Mouse (Mus musculus): ENCODE measurements at regions not wholly inside any gene's neighbourhood (a gene's known extent, or its start where the extent isn't known, plus 50 kb on each side); places are given as distances from the start of the nearest gene placed in this dataset.

DNA sequence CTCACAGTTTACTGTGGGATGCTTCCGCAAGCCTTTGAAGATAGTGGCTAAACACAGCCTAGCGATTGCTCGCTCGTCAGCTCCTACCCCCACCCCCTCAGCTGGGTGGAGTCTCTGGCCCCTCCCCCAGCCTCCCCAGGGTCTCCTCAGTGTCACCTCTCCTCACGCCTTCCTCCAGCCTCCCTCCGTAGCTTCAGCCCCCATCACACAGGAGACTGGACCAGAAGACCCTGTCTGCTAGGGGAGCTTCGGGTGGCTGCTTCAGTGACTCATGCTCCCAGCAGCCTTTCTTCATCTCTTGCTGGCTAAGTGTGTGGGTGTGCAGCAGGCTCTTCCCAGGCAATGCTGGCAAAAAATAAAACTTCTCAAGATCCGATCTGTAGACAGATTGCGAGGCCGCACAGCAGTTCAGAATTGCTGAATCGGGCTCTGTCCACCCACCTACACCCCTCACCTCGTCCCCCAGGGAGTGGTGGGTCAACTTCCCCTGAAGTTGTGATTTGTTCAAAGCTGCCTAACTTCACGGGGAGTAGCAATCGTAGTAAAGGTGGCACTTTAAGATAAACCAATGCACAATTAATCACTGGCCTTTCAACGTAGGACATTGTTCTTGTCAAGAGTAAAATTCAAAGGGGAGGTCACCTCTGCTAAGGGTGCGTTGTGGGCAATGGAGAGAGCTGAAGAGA, 61.2 kb upstream of the Ankrd28 start:
- no peak for DNase-seq (ENCODE audit: low read depth, low spot score)

DNA sequence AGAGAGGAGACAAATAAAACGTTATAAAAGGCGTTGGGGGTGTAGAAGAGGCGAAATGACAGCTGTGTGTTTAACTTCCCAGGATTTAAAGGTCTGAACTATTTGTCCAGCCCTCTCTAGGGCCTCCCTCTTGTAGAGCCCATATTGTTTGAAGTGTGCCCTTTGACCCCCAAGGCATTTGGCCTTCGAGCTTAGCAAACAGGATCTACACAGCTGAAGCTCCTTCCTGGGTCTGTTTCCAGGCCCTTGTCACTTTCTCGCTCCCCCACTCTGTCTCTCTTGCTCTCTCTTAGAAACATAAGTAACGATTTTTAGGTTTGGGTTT, 61.7 kb upstream of the Ankrd28 start:
- DNase-seq (ENCODE audit: low read depth, low spot score), result no peak

DNA sequence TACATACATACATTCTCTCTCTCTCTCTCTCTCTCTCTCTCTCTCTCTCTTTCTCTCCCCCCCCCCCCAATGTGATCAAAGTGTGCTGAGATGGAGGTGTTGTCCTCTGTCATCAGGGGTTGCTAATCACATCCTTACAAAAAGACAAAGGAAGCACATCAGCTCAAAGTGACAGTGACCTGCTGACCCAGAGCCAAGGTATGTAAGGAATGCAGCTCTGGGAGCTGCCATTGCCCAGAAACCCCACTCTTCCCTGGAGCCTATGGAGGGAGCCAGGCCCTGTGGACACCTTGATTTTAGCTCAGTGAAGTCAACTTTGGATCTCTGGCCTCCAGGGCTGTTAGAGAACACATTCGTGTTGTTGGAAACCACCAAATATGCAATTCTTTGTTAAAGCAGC, 66.0 kb upstream of the Ankrd28 start:
- no peak for DNase-seq (ENCODE audit: low read depth, low spot score)

DNA sequence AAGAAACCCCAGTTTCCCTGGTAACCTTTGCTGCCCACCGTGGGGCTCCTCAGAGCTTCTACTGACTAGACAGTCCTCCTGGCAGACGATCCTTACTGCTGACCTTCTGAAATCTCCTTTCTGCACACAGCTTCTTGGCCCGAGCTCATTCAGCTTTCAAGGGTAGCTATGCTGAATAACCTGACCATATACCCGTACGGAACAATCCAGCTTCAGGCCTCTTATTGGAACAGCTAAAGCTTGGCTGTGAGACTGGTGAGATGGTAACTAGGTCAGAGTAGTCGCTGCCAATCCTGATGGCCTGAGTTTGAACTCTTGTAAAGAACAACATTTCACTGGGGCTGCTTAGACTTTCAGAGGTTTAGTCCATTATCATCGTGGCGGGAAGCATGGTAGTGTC, 69.1 kb upstream of the Ankrd28 start:
- DNase-seq (ENCODE audit: low read depth, low spot score), result no peak

DNA sequence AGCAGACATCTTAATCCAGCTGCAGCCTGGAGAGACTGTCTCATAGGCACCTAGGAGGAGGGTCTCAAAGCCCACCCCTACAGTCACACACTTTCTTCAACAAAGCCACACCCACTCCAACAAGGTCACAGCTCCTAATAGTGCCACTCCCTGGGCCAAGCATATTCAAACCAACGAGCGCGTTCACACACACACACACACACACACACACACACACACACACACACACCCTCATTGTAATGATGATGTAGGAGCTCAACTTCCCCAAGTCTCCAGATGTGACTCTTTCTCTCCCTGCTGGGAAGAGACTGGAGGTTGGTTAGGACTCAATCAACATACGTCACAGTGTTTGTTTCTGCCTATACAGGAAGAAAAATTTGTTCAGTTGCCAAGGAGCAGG, 69.5 kb upstream of the Ankrd28 start:
- no peak for DNase-seq (ENCODE audit: low read depth, low spot score)

DNA sequence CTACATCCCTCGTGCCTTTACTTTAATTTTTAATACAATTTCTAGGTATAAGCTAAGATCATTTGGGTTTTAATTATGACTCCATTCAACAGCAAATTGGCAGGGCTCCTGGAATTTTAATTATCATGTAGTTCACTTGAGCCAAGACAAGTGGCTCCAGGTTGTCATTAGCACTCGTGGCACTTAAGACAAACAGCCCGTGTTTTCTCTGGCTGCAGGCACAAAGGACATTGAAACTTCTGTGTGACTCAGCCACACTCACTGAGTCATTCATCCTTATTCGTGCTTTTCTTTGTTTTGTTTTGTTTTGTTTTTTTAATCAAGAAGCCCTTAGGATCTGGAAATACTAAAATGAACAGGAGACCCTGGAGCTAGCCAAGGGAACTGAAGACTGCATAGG, 71.5 kb upstream of the Ankrd28 start:
- DNase-seq (ENCODE audit: low read depth, low spot score), result no peak

DNA sequence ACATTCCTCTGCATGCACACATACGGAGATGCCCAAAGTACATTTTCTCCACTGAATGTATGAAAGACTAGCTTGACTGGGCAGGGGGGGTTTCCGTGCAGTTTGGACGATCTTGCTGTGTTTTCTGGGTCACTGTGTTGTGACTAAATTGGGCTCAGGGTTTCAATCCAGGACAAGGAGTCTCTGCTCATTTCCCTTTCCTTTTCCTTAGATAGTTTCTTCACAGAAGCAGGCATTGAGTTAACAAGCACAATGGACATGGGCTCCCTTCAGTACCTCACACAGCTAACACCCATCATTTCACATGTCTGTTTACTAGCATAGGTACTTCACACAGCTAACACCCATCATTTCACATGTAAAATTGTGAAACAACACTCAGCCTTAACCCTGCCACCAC, 73.2 kb upstream of the Ankrd28 start:
- no peak for DNase-seq (ENCODE audit: low read depth, low spot score)

DNA sequence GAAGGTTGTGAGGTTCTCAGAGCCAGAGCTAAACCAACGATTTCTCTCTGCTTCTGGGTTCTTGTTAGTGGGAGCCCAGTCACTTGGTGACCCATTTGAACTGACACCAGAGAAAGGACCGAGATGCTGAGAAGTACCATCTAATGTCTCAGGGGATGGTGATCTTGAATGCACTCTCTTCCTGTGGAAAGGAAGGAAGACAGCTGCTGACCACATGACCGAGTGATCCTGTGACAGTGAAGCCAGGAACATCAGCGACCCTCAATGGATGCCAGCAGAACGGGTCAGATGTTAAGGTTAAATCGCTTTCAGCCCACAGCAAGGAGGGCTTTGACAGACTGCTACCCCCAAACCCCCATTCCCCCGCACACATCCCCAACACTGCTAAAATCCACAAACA, 78.1 kb upstream of the Ankrd28 start:
- DNase-seq (ENCODE audit: low read depth, low spot score), result no peak

DNA sequence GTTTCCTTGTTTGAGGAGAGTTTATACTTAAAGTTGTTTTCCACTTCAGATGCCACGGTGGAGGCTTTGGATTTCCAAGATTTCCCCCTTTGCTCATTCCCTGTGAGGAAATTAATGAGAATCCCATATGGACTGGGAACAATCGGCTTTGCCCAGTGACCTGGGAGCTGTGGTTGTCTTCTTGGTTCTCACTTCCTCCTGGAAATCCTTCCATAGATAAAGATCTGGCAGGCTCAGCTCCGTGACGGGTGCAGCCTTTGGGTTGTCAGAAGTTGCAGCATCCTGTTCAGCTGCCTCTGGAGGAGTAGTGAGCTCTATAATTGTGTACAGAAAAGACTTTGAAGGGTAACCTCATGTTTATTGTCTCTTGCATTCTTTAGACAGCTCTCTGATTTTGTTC, 78.8 kb upstream of the Ankrd28 start:
- no peak for DNase-seq (ENCODE audit: low read depth, low spot score)

DNA sequence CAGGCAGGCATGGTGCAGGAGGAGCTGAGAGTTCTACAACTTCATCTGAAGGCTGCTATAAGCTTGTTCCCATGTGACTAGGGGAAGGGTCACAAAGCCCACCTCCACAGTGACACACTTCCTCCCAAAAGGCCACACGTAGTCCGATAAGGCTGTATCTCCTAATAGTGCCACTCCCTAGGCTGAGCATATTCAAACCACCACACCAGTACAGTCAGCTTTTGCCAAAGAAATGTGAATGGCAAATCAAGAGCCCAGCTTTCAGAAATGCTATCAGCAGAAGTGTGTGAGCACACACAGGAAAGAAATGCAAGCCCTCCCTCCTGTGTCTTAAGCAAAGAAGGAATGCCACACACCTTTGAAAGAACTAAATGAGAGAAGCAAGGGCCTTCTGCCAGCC, 80.4 kb upstream of the Ankrd28 start:
- no peak for DNase-seq (ENCODE audit: low read depth, low spot score)

DNA sequence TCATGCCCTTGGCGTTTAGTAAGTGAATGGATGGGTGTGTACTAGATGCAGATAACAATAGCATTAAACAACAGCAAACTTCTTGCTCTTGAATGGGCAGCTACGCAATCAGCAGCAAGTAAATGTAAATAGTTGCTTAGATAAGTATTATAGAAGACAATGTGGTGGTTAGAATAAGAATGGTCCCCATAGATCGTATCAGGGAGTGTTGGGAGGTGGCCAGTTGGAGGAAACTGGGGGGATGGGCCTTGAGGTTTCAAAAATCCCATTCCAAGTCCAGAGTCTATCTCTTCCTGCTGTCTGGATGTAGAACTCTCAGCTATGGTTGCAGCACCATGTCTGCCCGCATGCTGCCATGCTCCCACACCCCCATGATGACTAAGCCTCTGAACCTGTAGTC, 88.0 kb upstream of the Ankrd28 start:
- no peak for DNase-seq (ENCODE audit: low read depth, low spot score)

DNA sequence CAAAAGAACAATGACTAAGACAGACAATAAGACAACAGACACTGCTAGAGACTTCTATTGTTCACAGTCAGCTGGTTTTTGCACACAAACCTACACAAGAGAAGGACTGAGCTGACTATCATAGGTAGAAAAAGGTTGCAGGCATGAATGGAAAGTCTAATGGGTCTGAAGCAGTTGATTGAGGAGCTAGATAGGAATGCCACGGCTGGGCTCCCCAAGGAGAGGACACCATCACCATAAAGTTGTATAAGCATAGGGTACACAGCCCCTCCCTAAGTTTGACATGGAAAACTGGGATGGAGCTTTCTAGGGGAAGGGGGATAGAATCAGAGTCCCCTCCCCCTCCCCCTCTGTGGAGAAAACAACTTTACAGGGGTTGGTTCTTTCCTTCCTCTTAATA, 88.5 kb upstream of the Ankrd28 start:
- DNase-seq (ENCODE audit: low read depth, low spot score), result no peak

DNA sequence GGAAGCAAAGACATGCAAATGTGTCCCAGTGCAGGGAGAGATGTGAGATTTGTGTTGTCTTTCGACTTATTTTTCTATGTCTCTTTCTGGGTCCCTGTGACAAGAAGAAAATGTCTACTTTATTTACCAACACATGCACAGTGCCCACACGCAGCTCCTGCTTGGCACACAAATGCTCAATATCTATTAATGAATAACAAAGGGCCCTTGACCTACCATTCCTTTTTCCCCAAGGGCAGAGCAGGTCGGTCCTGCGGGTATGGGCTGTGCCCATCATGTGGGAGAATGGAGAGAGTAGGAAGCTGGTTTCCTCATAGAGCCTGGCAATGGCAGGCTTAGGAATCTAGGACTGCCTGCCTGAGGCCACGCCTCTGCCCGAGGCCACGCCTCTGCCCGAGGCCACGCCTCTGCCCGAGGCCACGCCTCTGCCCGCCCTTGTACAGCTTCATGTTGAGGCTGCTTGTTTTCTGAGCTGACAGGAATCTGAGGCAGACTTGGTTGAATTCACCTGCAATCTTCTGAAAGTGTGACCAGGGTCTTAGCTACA, 98.8 kb upstream of the Ankrd28 start:
- no peak for DNase-seq (ENCODE audit: low read depth, low spot score)

DNA sequence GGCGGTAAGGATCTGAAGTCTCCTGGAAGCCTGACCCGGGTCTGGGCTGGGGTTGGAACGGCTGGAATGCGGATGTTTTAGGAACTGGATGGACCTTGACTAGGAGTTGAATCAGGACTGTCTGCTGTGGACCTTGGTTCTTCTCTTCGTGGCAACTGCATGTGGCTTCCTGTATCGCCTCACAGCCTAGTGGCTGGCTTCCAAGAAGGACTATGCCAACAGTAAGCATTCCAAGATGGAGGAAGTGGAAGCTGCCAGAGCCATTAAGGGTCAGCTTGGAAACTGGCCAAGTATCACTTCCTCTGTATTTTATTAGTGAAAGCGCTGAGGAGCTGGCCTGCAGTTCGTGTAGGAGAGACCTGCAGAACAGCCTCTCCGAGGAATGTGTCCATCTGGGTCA, 98.4 kb upstream of the Galnt15 start:
- peak; percentile 18 for DNase-seq (ENCODE audit: low read depth, low spot score)

DNA sequence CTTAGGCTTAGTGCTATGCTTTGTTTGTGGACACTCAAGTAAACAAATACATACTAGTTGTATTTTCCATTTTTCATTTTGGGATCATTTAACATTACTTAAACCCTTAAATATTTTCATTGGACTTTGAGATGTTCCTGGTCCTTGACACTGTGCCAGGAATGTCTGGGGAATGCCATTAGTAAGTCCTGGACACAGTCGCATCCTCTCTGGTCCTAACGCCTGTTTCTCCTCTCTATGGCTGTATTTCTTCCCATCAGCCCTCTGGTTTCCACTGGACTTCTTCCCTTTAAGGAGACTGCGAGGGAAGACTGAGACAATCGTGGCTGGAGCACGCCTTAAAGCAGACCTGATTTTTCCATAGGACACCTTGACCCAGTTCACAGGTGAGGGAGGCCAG, 96.8 kb upstream of the Galnt15 start:
- no peak for DNase-seq (ENCODE audit: low read depth, low spot score)

DNA sequence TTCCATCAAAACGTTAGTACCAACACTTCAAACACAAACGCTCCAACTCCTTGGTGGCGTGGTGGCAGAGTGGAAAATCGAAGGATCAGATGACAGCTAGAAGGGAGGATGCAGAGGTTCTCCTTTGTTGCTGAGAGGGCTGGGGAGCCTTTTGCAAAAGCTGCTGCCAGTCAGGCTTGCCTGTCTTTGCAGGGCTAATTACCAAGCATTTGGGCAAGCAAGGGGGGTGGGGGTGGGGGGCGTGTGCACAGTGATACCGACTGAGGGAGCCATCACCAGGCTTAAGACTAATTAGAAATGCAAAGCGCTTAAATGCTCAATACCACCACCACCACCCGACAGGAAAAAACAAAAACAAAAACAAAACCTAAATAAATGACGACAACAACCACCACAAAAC, 95.3 kb upstream of the Galnt15 start:
- peak; percentile 65 for DNase-seq (ENCODE audit: low read depth, low spot score)

DNA sequence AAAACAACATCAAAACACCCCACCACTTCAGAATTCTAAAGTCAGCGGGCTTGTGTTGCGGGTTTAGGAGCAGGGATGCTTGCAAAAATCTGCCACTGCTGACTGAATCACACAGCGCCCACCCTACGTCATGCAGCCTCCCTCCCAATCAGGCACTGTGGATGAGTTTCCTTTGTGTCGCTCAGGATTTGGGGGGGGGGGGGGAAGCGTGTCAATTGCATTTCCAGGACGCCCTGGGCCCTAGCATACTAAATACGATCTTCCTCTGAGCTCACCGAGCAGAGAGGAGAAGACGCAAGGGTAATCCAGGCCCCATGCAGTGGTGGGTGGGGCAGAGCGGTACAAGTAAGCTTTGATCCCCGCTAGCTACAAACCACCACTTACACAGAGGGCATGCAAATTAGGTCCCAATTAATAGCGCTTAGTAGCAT, 94.9 kb upstream of the Galnt15 start:
- DNase-seq (ENCODE audit: low read depth, low spot score), result peak; percentile 88

DNA sequence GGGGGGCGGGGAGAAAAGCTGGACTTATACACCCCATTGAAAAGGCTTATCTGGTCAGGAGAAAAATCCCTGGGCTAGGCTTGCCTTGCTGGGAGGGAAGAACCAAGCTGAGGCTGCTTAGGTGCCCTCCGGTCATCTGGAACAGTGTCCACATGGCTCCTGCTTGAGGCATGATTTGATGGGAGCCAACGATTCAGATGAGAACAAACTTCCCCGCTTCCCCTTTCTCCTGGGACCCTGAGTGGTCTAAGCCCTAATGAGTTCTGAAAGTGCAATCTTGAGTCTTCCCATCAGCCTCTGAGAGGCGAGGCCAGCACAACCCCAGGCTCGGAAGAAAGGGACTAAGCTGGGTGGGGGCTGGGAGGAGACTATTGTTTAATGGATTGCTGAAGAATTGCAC, 94.5 kb upstream of the Galnt15 start:
- peak; percentile 52 for DNase-seq (ENCODE audit: low read depth, low spot score)

DNA sequence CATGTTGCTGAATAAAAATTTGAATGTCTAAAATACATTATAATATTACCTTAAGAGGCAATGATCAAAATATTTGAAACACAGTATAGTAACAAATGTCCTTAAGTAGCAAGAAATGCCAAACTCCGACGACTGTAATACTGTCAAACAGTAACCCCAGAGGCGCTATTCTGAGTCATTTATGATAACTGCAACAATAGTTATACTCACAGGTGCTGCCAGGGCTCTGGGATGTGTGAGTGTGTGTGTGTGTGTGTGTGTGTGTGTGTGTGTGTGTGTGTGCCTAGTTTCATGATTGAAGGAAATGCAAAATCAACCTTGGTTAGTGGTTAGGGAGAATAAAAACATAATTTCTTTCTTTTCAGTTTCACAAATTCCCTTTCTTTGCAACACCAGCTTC, 94.0 kb upstream of the Galnt15 start:
- DNase-seq (ENCODE audit: low read depth, low spot score), result no peak

DNA sequence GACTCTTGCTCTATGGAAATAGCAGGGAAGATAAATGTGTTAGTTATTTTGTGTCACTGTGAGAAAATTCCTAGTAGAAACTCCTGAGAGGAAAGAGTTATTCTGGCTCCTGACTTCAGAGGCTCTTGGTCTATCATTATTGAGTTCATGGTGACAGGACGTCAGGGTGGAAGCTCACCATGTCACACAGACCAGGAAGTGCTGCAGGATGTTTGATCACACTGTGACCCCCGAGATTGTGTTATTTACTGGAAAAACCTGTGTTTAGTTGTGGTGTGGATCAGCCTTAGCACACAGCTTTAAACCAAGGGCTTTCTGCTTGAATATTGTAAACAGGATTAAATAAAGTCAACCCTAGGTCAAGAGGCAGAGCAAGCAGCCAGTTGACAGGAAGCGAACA, 93.4 kb upstream of the Galnt15 start:
- no peak for DNase-seq (ENCODE audit: low read depth, low spot score)

DNA sequence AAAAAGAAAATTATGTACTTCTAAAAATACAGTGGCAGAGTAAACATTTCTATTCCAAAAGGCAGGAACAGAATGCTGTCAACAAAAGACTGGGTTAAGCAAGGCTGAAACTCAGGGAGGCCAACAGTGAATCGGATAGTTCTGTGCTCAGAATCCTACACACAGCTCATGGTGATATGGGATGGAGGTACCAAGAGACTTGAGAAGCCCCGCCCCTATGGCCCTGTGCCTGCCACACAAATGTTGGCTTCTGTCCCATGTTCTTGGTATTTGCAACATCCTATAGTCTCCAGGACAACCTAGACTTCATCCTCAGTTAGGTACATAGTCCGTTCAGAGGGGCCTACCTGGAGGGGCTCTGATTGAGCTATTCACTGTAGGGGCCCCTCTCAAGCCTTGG, 92.2 kb upstream of the Galnt15 start:
- no peak for DNase-seq (ENCODE audit: low read depth, low spot score)

DNA sequence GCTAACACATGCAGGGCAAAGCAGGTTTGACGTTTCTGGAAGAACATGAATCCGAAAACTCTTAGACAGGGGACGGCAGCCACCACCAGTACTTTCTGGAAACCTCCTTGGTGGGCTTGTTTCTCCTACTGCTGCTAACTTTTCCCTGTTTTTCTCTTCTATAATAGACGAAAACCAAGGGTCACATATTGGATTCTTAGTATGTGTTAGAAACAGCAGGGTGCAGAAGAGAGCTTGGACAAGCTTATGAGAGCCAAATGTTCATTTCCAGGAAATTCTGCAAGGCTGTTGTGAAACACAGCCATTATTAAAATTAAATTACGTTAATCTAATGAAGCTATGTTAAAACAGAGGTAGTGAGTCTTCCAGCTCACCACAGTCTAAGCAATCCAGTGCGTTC, 87.9 kb upstream of the Galnt15 start:
- DNase-seq (ENCODE audit: low read depth, low spot score), result no peak

DNA sequence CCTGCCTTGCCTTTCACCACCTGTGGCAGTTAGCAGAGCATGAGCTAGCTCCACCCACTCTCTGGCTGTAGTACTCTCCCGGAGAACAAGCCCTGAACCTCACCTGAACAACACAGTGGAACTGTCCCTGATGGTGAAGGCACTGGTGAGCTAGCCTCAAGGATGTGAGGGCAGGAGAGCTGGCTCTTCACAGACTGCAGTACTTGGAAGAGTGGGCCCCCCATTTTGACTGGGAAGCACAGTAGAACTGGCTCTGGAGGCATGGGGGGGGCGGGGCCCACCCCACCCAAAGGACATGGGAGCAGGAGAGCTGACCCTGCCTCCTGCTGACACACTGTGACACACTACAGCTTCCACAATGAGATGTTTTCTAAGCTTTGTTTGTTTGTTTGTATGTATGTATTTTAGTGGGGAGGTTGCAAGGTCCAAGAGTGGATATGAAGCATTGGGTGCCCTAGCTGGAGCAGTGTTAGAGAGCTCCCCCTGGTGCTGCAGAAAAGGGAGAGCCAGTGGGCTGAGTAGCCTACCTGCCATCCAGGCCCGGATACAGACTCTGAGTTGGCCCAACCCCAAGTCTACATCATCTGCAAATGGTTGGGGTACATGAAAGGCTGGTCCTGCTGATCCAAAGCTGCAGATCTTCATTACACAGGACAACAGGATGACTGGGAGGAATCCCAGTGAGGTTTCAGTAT, 86.4 kb upstream of the Galnt15 start:
- DNase-seq (ENCODE audit: low read depth, low spot score), result no peak

DNA sequence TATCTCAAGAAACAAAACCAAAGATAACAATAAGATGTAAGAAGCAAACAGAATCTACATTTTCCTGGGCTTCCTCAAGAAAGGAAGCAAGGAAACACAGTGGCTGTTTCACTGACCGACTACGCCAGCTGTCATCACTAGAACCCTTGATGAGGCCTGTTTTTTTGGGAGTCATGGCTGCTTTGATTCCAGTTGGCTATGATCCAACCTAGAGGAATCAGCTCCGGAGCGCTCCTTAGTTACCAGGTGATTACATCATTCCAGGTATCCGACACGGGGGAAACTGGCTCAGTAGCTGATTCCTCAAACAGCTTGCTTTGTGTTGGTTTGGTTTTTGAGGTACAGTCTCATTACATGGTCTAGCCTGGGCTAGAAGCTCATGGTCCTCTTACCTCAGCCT, 84.1 kb upstream of the Galnt15 start:
- no peak for DNase-seq (ENCODE audit: low read depth, low spot score)
